Mouse (Mus musculus) spleen, adult 2 months (tissue): ENCODE measurements around the gene Higd2a. TPM values are rescaled to one million over a fixed set of nuclear protein-coding genes. Genes with fewer than 3 reads are reported as not detected.
A peak's percentile ranks its signal among the peaks of the same experiment; 100 is the strongest.

Source experiments
- DNase-seq, 2 experiments: peaks; one replicate each; pipeline versions ENCODE4 v3.0.0 to v3.0.0-alpha.2; 2012 to 2021; ENCODE audit warnings: low spot score in 2 of 2, low read depth in 1 of 2
- H3K27ac ChIP-seq: fragments of 200-500 bp; 2 replicates; pipeline ENCODE4 v1.5.1; 2012; ENCODE audit warnings: low read length, inconsistent platforms; ENCODE audit not compliant: insufficient read depth
- H3K27me3 ChIP-seq: fragments of 200-500 bp; 2 replicates; pipeline ENCODE4 v1.6.1; 2012; ENCODE audit warnings: mild to moderate bottlenecking, moderate library complexity, low read length, inconsistent platforms; ENCODE audit not compliant: control insufficient read depth, insufficient read depth
- H3K36me3 ChIP-seq: fragments of 200-500 bp; 2 replicates; pipeline ENCODE4 v1.6.1; 2012; ENCODE audit warnings: mild to moderate bottlenecking, low read length, inconsistent platforms; ENCODE audit not compliant: control insufficient read depth, insufficient read depth
- H3K4me1 ChIP-seq: fragments of 200-500 bp; 2 replicates; pipeline ENCODE4 v1.6.1; 2011; ENCODE audit warnings: inconsistent platforms; ENCODE audit not compliant: control insufficient read depth, insufficient read depth, insufficient read length
- H3K4me3 ChIP-seq: fragments of 200-500 bp; 2 replicates; pipeline ENCODE4 v1.5.1; 2011; ENCODE audit warnings: mild to moderate bottlenecking, inconsistent platforms; ENCODE audit not compliant: insufficient read depth, insufficient read length; ENCODE audit errors: extremely low read depth
- CTCF ChIP-seq: fragments of 200-500 bp; IDR thresholded peaks from 2 replicates; pipeline ENCODE4 v1.5.1; 2011; ENCODE audit warnings: mild to moderate bottlenecking, inconsistent platforms; ENCODE audit not compliant: insufficient read depth, insufficient read length, insufficient replicate concordance; ENCODE audit errors: extremely low read depth
- POLR2A ChIP-seq: fragments of 200-500 bp; IDR thresholded peaks from 2 replicates; pipeline ENCODE4 v1.6.1; 2011; ENCODE audit warnings: low read depth, low read length, inconsistent platforms
- WGBS: fragments of 180-500 bp; shearing (Covaris S2); methylation state at CpG from one replicate; pipeline ENCODE4 v1.1.7; 2018; 5-methylcytosine and 5-hydroxymethylcytosine counted together
- polyA plus RNA-seq: library from polyadenylated mRNA; depleted of rRNA; stranded (reverse); fragments of >200 nt; gene quantifications from 2 replicates; pipeline ENCODE4 v1.2.3, GENCODE M21; 2012

The Higd2a gene
- polyA plus RNA-seq, 1 experiment, result 68.3 TPM

DNA sequence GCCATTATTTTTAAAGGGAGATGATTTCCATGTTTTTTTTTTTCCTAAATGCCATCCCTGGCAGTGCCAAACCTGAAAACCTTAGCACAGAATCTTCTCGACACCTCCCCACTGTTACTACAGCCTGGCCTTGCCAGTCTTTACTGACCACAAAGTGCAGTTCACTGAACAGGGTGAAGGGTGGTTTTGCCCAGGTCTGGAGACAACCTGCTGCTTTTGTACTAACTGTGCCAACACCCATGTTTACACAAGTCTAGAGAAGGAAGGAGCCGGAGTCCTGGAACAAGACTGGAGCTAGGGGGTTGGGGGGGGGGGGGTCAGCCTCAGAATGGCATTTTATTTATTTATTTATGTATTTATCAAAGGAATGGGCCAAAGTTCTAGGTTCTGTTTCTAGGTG, 8.6 kb upstream of the Higd2a start:
- Histone ChIP-seq H3K36me3 (peaks cover 19% of the 10 kb centered on the region), H3K4me3 (no peak overlapping the region), H3K27me3 (no peaks in the 10 kb centered on the region), H3K27ac (no peak overlapping the region), H3K4me1 (peaks cover 13% of the 10 kb centered on the region; the same call in 1 of the 2 replicates)
- DNase-seq, result no peak
- WGBS, result 91% methylated on average over 2 of the region's 2 CpGs
- TF ChIP-seq POLR2A (no peak), CTCF (no peak)

DNA sequence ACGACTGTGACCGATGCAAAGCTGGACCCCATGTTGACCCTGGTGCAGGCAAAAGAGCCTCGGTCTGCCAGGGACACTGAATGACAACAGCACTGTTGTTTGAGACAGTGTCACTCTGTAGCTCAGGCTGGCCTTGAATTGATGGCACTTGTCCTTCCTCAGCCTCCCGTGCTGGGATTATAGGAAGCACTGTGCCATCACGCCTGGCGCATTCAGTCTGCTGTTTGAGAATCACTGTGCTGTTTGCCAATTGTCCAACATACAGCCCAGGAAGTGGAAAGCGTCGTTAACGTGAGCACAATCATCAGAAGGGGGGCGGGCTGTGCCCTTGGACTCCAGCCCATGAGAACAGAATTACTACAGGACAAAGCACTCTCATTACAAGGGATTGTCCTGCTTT, 7.9 kb upstream of the Higd2a start:
- 90% methylated on average over 10 of the region's 10 CpGs for WGBS
- Histone ChIP-seq H3K4me3 (no peak overlapping the region), H3K27ac (no peak overlapping the region), H3K36me3 (peaks cover 19% of the 10 kb centered on the region), H3K27me3 (no peaks in the 10 kb centered on the region), H3K4me1 (peaks cover 13% of the 10 kb centered on the region; the same call in 1 of the 2 replicates)
- TF ChIP-seq CTCF, result no peak
- no peak for TF ChIP-seq POLR2A
- DNase-seq, result no peak

DNA sequence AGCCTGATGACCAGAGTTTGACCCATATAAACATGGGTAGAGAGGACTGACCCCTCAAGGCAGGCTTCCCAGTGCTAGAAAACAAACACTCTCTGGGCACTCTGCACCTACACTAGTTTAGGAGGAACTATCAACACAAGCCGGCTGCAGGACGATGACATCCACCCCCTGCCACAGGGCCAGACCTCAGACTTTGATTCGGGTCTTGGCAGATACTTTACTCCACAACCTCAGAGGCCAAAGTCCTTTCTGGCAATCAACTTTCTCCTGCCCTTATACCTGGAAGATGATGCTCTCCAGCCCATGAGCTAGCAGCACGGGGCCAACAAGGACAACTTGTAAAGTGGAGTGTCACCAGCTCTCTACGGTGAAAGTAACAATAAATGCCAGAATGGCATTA, 7.1 kb upstream of the Higd2a start:
- no peaks in the 10 kb centered on the region for H3K27me3 ChIP-seq
- TF ChIP-seq CTCF, result no peak
- no peak for TF ChIP-seq POLR2A
- 94% methylated on average over 5 of the region's 5 CpGs for WGBS
- H3K4me1 ChIP-seq, result peaks cover 8% of the 10 kb centered on the region; the same call in 1 of the 2 replicates
- H3K36me3 ChIP-seq, result peaks cover 19% of the 10 kb centered on the region
- DNase-seq, result no peak
- no peak overlapping the region for H3K4me3 ChIP-seq
- no peak overlapping the region for H3K27ac ChIP-seq

DNA sequence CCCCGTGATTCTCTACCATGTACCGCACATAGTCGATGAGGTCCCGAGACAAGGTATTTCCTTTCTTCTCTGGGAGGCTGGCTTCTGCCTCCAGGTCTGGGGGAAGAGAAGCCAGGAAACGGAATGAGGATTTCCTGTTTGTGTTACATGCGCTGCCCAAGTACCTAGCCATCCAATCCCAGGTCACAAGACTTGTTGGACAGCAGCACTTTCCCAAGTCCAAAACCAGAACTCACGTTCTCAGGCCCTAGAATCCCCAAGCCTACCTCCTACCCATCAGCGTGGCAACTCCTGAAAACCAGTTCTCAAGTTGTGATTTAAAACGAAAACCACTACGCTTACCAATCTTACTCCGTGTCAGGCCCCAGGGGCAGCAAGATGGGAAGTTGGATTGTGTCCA, 4.2 kb upstream of the Higd2a start:
- H3K36me3 ChIP-seq, result peaks cover 18% of the 10 kb centered on the region
- H3K27ac ChIP-seq, result no peak overlapping the region
- 91% methylated on average over 11 of the region's 11 CpGs for WGBS
- no peak for DNase-seq
- TF ChIP-seq CTCF (no peak), POLR2A (no peak)
- peaks cover under 1% of the 10 kb centered on the region; the same call in 1 of the 2 replicates for H3K4me1 ChIP-seq
- no peaks in the 10 kb centered on the region for H3K27me3 ChIP-seq
- no peak overlapping the region for H3K4me3 ChIP-seq

DNA sequence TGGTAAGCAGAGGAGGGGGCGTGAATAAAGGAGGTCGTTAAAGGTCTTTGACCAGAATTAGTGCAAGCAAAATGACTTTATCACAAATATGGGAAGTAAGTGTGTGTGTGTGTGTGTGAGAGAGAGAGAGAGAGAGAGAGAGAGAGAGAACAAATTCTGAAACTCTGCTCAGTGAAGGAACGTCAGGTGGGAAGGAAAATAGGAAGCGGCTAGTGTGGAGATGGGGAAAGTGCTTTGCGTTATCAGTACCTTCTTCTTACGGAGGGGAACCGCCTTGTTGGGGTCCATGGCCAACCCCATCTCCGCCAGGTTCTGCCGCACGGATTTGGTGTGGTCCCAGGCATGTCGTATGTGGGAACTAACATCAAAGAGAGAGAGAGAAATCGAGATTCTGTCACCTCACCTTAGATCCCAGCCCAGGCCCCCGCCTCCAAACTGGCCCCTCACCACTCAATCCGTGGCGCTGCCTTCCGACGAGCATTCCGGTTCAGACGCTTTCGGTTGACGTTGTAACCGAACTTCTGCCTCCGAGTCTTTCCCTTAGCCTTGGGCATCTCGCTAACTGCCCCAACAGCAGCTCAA, 502 bp upstream of the Higd2a start:
- Histone ChIP-seq H3K4me3 (peak overlapping the region; percentile 85), H3K27me3 (no peaks in the 10 kb centered on the region), H3K27ac (peak overlapping the region; percentile 24; the same call in 1 of the 2 replicates), H3K36me3 (peaks cover 10% of the 10 kb centered on the region), H3K4me1 (0 out of 2 replicates have a peak, but pooled peaks cover 5% of the 10 kb centered on the region)
- TF ChIP-seq CTCF, result no peak
- TF ChIP-seq POLR2A, result no peak
- no peak for DNase-seq
- under 1% methylated on average over 24 of the region's 24 CpGs for WGBS

DNA sequence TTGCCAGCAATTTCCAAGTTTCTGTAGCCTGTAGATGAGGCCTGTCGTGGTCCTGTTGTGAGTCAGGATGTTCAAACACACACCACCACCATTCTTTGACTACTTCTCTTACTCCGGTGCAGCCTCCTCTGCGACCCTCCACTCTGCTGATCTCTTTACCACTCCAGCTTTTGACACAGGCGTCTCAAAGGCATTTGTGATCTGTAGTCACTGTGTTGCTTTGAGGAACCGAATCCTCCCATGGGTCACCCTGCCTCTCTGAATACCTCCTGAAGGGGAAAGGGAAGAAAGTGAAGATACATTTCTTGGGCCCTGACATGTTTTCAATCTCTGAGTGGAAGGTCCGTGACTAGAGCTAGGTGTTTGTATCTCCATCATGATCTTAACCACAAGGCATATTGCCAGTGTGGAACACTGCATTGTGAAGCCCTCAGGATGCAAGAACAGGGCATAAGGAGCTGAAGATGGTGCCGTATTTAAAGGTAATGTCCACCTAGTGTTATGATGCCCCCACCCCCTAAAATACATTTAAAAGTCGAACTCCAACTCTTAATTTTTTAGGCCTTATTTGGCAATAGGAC, 1.9 kb downstream of the Higd2a start:
- WGBS, result 81% methylated on average over 8 of the region's 8 CpGs
- no peak for DNase-seq
- Histone ChIP-seq H3K4me1 (0 out of 2 replicates have a peak, but pooled peaks cover 5% of the 10 kb centered on the region), H3K27me3 (no peaks in the 10 kb centered on the region), H3K36me3 (no peaks in the 10 kb centered on the region), H3K27ac (no peak overlapping the region), H3K4me3 (no peak overlapping the region)
- TF ChIP-seq CTCF, result no peak
- no peak for TF ChIP-seq POLR2A

DNA sequence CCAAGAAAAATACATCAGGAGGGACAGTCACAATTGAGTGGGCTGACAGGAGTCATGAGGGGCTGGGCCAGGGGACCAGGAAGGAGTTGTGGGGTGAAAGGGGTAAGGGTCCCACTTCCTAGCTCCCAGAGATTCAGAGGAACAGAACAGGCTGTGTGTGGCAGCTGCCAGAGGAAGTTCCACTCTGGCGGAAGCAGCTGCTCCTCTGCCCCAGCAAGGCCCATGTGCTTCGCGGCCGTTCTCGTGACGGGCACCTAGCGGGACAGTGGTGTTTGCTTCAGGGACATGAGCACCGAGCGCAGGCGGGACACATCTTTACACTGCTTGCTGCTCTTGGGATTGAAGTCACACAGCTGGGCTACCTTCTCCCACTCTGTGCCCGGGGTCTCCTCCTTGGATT, 3.6 kb downstream of the Higd2a start:
- no peak overlapping the region for H3K27ac ChIP-seq
- no peak overlapping the region for H3K4me3 ChIP-seq
- TF ChIP-seq CTCF (no peak), POLR2A (no peak)
- no peaks in the 10 kb centered on the region for H3K27me3 ChIP-seq
- H3K36me3 ChIP-seq, result no peaks in the 10 kb centered on the region
- WGBS, result 86% methylated on average over 11 of the region's 11 CpGs
- no peak for DNase-seq
- 0 out of 2 replicates have a peak, but pooled peaks cover 5% of the 10 kb centered on the region for H3K4me1 ChIP-seq
